Mouse (Mus musculus): ENCODE measurements around the gene Ubqln4. TPM values are rescaled to one million over a fixed set of nuclear protein-coding genes. Genes with fewer than 3 reads are reported as not detected.
A peak's percentile ranks its signal among the peaks of the same experiment; 100 is the strongest.

Ubqln4 gene
- total RNA-seq, 2 experiments from 2014 or later = 56.5 to 57.2 TPM

DNA sequence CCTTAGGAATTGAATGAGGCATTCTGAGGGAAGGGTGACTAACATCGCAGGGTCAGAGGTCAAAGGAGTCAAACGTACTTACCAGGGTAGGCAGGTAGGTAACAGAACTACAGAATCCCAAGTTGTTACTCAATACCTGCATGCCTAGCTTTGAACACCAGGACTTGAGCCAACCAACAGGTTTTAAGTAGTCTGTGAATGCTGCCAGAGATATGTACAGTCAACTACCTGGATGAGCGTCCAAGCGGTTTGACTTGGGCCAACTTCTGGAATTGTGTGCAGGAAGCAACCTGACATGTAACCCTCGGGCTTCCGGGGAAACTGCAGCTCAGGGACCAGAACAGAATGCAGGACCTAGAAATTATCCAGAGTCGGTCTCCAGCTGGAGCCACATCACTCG, 30.5 kb upstream of the Ubqln4 start:
- intact Hi-C loops (cut with DNase I) = no loop called here
- no peak for DNase-seq

DNA sequence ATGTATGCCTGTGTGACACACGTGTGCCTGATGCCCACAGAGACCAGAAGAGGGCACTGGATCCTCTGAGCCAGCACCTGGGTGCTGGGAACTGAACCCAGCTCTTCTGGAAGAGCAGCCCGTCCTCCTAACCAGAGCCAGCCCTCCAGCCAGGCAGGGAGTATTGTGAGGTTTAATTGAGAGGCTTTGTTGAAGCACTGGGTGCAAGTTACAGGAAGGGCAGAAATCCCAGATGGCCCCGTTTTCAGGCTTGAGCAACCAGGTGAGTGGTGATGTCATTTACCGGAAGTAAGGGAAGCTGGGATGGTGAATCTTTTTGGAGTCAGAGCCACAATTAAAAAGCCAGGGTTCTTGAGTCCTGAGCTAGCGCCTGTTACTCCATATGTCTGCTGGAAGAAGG, 28.5 kb upstream of the Ubqln4 start:
- intact Hi-C loops (cut with DNase I) = no loop called here
- DNase-seq = no peak

DNA sequence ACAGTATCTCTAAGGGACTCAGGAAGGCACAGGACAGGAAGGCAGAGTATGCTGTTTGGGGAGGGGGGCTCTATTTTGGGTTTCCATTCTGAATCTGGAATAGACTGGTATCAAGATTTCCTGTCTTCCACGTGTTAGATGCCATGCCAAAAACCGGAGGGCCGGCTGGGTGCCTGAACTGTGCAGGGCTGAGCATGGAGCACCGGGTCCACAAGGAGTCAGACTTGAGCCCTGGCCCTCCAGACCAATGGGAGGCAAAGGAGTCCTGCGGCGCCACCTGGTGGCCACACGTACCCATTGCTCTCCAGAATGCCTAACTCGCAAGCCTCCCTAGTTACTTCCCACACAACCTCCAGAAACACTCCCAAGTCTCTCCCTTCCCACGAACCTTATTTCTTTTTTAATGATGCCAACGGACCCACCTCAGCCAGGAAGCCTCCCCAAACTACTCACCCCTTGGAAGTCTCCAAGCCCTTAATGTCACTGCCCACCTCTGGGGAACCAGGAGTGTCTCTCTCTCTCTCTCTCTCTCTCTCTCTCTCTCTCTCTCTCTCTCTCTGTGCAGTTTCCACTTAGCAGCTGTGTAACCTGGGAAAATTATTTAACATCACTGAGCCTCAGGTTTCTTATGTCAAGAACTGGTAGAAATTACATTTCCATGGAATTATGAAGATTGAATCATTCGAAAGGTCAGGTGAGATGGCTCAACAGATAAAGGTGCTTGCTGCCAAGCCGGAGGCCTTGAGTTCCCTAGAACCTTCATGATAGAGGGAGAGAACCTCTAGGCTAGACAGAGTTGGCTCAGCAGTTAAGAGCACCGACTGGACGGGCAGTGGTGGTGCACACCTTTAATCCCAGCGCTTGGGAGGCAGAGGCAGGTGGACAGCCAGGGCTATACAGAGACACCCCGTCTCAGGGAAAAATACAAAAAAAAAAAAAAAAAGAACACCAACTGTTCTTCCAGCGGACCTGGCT, 27.1 kb upstream of the Ubqln4 start:
- intact Hi-C loops (cut with DNase I) = loop anchor here (1.0 to 2.0 kb wide), 2 partner anchors 41 to 120 kb away; no protein-coding TSS in a partner anchor
- DNase-seq = peak; percentile 88 to 92

DNA sequence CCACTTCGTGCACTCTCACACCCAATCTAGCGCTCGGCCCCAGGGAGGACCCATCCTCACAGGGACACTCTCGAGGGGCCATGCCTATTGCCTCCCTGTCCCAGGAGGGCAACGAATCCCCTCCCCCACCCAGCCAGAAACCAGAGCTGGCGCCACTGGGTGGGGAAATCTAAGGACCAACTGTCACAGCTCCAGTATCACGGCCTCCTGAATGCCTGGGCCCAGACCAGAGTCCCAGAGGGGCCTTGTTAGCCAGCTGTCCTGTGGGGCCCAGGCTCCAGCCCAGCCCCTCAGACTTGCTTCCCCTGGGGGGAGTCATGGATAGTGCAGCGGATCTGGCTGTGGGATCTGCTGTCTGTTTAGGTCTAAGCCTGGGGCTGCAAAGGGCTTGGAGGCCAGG, 26.0 kb upstream of the Ubqln4 start:
- no peak for DNase-seq
- intact Hi-C loops (cut with DNase I) = loop anchor here (2.0 kb wide), 1 partner anchor 121 kb away; no protein-coding TSS in a partner anchor

DNA sequence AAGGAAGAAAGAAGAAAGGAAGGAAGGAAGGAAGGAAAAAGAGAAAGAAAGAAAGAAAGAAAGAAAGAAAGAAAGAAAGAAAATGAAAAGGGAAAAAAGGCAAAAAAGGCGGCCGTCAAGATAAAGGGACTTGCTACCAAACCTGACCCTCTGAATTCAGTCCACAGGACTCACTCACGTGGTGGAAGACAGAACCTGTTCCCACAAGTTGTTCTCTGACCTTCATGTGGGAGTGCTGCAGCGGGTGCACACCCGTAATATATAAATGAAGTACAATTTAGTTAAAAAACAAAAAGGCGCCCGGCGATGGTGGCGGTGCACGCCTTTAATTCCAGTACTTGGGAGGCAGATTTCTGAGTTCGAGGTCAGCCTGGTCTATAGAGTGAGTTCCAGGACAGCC, 24.9 kb upstream of the Ubqln4 start:
- intact Hi-C loops (cut with DNase I) = no loop called here
- DNase-seq = no peak

DNA sequence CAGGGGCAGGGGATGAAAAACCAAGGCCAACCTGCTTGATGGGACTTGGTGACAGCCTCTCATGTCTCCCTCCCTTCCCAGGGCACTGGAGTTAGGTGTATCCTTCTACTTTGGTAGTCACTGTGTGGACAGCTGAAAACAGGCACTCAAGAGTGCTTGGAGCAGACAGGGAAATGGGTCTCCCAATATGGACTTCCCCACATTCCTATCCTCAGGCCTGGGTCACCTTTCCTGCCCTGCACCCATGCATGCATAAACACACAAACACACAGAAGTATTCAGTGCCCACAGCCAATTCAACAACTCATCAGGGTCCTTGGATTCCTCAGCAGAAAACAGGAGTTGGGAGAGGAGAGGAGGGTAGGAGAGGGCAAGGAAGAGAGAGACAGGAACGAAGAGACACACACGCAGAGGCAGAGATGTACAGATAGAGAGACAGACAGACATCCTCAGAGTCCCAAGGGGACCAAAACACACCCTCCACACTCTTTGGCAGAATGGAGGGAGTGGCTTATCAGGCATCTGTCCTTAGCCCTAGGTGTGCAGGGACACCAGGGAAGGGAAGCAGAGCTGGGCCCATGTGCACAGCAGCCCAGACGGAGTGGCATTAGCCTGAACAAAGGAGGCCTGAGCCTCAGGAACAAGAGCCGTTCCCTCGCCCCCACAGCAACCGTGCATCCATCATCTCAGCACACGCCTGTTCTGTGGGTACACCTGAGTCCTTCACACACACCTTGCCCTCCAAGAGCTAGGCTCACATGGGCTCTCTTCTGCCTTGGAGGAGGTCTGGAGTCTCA, 24.2 kb upstream of the Ubqln4 start:
- no peak for DNase-seq
- intact Hi-C loops (cut with DNase I) = no loop called here

DNA sequence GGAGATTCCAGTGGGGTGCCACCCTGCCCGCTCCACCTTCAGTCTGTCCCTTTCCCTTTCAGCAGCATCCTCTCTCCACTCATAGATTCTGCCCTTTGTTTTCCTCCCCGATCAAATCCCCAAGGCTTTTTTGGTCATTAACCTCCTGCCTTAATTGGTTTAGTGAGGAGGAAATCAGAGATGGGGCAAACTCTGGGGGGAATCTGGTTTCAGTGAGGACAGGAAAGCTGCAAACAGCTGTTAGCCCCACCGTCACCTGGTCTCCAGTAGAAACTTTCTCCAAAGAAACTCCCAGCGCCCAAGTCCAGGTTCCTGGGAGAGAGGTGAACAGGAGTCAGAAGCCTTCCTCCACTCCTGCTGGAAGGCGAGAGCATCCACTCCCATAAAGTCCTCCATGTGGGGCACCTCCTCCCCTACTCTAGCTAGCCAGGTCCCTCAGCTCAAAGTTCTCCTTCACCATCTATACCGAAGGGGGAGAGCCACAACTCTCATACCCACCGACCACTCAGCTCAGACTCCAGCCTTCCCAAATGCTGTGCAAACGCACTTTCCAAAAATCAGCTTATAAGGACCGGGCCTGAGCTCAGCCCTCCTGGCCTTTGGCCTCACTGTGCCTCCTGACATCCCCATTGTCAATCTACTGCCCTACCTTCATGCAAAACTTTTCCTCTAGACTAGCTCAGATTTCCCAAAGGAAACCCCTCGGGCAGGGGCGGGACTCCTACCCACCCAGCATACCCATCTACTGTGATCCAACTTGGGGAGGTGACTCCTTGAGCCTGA, 23.3 kb upstream of the Ubqln4 start:
- DNase-seq = no peak
- intact Hi-C loops (cut with DNase I) = no loop called here

DNA sequence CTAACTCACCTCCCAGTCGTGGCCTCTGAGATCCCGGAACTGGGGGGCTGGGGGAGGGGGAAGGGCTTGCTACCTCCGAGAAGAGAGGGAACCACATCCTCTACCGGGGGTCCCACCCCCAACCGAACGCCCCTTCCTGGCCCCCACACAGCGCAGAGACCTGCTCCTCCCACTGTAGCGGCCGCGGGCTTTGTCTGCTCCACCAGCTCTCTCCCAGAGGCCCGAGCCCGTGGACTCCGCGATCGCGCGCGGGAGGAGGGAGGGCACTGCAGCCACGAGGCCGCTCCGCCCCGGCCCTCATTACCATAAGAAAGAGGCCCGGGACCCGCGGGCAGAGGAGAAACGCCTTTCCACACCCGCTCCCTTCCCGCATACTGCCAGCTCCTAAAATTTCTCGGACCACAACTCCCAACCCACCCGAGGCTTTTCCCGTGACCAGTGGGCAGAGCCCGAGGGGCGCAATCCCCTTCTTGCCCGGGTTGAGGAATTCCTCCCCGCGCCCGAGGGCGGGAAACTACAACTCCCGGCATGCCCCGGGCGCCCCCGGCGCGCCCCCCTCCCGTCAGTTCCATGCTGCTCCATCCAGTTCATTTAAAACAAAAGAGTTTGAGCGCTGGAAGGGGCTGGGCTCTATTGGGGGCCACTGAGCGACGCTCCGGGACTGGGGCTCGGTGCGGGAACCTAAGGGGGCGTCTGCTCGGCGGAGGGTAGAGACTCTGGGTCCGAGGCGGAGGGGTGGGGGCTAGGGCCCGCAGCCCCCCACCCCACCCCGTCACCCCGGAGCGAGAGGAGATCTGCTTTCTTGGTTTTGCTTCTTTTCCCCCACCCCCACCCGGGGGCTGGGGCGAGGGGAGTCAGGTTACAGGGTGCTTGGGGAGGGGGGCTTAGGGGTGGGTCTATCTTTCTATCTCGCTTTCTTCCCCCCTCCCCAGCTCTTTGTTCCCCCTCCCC, 21.9 kb upstream of the Ubqln4 start:
- intact Hi-C loops (cut with DNase I) = no loop called here
- DNase-seq = peak; percentile 92

DNA sequence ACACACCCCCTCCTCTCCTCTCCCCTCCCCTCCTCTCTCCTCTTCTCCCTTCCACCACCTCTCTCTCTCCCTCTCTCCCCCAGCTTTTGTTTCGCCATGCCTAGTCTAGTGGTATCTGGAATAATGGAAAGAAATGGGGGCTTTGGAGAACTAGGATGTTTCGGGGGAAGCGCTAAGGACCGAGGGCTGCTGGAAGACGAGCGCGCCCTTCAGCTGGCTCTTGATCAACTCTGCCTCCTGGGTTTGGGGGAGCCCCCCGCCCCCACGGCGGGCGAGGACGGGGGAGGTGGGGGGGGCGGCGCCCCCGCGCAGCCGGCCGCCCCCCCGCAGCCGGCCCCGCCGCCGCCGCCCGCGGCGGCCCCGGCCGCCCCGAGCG, 21.3 kb upstream of the Ubqln4 start, which contains the start of gene Mex3a:
TSS of gene Mex3a (plus strand) at position 97 of the 376 bp plus-strand sequence.
- DNase-seq = peak in 1 of 2 experiments; percentile 12
- intact Hi-C loops (cut with DNase I) = no loop called here

DNA sequence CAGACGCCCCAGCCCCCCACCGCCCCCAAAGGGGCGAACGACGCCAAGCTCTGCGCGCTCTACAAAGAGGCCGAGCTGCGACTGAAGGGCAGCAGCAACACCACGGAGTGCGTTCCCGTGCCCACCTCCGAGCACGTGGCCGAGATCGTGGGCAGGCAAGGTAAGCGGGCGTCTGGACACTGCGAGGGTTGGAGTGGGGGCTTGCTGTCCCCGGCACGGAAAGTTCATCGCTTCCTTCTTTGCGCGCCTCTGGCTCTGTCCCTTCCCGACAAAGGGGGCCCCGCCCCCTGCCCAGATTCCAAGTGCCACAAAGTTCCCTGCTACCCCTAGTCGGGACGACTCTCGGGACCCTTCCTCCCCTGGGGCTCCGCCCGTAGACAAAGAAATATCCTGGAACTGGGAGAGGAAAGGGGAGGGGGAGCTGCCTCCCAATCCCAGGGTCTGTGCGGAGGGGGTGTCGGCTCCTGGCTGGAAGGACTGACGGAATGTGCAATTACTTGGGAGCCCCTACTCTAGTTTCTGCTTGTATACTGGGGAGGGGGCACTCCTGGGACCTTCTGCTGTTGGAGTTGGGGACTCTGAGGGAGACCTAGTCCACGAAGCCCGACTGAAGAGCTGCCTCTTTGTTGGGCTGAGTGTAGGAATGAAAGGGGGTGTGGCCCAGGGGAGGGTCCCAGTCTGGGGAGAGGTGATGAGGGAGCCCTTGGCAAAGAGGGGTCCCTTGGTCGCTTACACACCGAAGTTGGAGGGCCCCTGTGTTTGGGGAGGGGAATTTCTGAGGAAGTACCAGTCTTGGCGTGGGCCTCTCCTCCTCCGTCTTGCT, 20.7 kb upstream of the Ubqln4 start:
- peak in 1 of 2 experiments; percentile 32 for DNase-seq
- intact Hi-C loops (cut with DNase I) = no loop called here

DNA sequence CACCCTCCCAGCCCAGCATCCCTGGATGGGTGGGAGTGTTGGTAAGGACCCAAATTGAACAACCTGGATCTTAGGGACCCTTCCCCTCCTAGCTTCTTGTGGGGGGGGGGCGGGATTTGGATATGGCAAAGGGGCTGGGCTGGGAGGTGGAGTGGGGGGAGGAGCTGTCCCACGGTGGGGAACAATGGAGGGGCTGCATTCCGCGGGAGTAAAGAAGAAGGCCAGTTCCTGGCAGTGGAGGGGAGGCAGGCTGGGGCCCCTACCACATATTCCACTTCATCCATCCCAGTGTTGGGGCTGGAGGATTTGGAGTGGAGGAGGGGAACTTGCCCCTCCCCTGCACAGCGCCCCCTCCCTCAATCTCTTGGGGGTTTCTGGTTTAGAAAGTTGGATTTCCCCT, 19.9 kb upstream of the Ubqln4 start:
- no peak for DNase-seq
- intact Hi-C loops (cut with DNase I) = no loop called here

DNA sequence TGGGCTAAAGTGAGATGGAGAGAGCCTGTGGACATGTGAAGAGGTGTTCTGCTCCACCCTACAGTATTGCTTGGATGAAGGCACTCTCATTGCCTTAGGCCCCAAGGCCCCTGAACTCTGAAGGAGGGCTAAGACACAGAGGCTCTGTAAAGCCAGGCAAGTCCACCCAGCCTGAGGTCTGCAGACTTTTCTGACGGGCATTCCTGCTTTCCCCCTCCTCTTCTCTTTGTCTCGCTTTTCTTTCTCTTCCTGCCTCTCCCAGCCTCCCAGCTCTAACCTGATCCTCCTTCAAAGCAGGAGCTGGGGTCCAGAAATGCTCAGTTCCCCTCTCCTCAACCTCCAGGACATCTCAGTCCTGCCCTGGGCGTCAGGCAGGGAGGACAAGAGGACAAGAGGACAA, 18.6 kb upstream of the Ubqln4 start:
- intact Hi-C loops (cut with DNase I) = no loop called here

DNA sequence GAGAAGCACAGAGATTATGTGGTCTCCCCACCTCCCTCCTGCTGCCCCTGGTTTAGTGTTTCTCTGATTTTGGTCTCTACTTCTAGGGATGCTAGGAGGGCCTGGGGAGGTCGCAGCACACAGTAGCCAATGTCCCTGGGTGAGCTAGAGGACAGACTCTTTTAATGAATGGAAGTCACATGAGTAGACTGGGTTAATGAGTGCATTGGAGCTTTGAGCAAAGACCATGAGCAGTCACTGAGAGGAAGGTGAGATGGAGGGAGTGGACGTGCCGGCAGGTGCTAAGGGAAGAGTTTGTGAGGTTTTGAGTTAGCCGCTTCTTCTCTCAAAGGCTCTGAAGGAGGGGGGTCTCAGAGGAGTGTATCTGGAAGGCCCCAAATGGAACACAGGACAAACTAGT, 18.0 kb upstream of the Ubqln4 start:
- DNase-seq = no peak
- intact Hi-C loops (cut with DNase I) = no loop called here

More for the DNA sequence above, 18.6 kb upstream of the Ubqln4 start:
- no peak for DNase-seq

DNA sequence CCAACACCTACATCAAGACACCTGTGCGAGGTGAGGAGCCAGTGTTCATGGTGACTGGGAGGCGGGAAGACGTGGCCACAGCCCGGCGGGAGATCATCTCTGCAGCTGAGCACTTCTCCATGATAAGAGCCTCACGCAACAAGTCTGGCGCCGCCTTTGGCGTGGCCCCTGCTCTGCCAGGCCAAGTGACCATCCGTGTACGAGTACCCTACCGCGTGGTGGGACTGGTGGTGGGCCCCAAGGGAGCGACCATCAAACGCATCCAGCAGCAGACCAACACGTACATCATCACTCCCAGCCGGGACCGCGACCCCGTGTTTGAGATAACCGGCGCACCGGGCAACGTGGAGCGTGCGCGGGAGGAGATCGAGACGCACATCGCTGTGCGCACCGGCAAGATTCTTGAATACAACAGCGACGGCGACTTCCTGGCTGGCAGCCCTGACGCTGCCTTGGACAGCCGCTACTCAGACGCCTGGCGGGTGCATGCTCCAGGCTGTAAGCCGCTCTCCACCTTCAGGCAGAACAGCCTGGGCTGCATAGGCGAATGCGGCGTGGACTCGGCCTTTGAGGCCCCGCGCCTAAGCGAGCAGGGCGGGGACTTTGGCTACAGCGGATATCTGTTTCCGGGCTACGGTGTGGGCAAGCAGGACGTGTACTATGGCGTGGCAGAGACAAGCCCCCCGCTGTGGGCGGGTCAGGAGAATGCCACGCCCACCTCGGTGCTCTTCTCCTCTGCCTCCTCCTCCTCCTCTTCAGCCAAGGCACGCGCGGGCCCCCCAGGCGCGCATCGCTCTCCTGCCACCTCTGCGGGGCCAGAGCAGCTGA, 17.2 kb upstream of the Ubqln4 start:
- intact Hi-C loops (cut with DNase I) = no loop called here
- DNase-seq = peak; percentile 76 to 80

DNA sequence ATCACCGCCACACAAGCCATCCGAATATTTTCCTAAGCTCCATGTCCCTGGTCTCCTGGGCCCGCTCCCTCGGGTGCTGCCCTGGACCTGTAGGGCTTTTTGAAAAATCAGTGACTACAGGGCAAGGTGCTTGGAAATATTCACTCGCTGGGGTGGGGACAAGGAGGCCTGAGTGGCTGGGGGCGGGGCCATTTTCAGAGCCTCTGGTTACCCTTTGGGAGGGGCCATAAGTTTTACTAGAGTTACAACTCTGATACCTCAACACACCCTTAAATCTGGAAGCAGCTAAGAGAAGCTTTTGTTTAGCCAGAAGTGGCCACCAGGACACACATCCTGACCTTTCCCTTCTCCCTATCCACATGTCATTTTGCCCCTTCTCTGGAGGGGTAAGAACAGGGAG, 16.4 kb upstream of the Ubqln4 start:
- intact Hi-C loops (cut with DNase I) = no loop called here
- DNase-seq = no peak

DNA sequence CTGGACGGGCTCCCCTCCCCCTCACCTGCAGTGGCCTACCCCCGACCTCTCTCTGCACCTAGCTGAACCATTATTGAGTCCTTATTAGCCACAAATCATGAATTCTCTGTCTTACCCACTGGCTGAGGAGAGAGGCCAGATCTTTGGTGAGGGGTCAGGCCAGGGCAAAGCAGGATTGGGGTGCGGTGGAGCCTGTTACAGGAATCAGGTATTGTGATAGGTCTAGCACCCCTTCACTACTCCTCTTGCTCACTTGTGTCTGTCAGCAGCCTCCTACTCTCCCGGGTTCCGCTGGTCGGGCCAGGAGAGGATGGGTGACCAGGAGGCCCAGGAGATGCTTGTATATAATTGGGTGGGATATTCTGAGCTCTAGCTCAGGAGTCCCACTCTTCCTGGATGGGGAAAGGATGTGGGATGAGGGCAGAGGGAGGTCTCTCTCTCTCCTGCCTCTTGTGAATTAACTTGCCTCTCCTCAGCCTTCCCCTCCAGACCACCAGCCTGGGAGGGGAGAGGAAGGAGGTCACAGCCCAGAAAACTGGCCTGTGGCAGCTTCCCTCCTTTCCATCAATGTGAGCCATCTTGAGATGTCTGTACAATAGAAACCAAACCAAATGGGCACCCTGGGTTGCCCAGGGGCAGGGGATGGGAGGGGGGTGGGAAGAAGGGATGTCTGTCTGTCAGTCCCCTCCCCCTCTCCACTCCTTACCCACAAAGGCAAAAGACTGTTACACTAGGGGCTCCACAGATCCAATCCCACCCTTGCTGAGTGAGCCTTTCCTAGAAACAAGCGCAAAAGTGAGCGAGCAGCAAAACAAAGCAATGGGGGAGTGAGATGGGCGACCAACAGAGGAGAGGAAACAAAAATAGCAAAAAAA, 15.1 kb upstream of the Ubqln4 start:
- DNase-seq = no peak
- intact Hi-C loops (cut with DNase I) = no loop called here

DNA sequence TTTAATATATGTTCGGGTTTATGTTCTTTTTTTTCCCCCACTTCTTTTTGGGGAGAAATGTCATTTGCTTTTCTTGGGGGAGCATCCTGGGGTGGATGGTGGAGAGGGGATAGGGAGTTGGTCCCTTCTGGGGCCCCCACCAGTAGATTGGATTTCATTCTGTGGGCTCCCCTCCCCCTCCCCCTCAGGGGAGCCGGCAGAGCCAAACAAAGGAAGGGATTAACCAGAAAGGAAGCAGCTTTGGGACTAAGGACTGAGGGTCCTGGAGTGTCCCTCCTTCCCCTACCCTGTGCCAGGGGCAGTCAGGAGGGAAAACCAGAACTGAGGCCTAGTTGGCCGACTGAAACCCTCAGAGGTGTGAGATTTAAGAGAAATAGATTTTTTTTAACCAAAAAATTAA, 14.2 kb upstream of the Ubqln4 start:
- DNase-seq = no peak
- intact Hi-C loops (cut with DNase I) = no loop called here

Measured in heart, postnatal 10 days (tissue).